Mouse (Mus musculus): ENCODE data around the gene Otx2.

DNA sequence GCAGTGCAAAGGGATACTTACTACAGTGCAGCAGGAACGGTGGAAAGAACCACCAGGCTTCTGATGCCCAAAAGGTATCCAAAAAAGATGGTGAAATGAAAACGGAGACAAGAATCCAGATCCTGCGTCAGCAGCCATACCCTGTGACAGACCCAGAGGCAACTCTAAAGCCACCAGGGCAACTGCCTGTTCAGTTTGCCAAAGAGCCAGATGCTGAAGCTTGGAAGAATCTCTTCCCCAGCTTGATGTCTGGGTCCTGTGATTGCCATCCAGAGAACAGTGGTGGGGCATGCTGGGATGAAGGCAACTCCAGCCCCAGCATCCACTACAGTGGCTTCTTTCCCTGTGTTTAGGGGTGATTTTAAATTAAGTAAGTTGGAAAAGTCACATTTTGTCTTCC lies 5.1 kb upstream of the Otx2 start:
- TF ChIP-seq MAFK (IDR thresholded peaks at IDR 0.05; ENCODE audit: insufficient read depth, low read depth, low read length) (no peak), HCFC1 (IDR thresholded peaks at IDR 0.05; ENCODE audit: borderline replicate concordance, insufficient read depth, low read length) (no peak), ZC3H11A (IDR thresholded peaks at IDR 0.05; ENCODE audit: borderline replicate concordance, low read depth, low read length) (no peak), ZNF384 (IDR thresholded peaks at IDR 0.05; ENCODE audit: low read depth, low read length) (no peak), CHD2 (IDR thresholded peaks at IDR 0.05; ENCODE audit: low read depth, low read length) (no peak)
